Mouse (Mus musculus) CH12.LX (cell line): ENCODE results near the gene Nf1. TPM values are rescaled to one million over a fixed set of nuclear protein-coding genes. Genes with fewer than 3 reads are reported as not detected.
A peak's percentile ranks its signal among the peaks of the same experiment; 100 is the strongest.

Experiments used
- DNase-seq: peaks from one replicate; pipeline ENCODE4 v3.0.0-alpha.2; 2013; ENCODE audit errors: extremely low read depth
- H3K27ac ChIP-seq: 2 replicates; pipeline ENCODE4 v1.5.1; 2012; ENCODE audit warnings: low read depth, mild to moderate bottlenecking, control low read depth, moderate library complexity; ENCODE audit not compliant: insufficient read depth
- H3K27me3 ChIP-seq: replicated peaks from 2 replicates; pipeline ENCODE3; 2012; ENCODE audit warnings: inconsistent platforms
- H3K36me3 ChIP-seq, 2 experiments: replicated peaks in 1 of 2; 2 replicates each; pipeline versions ENCODE3 to v1.6.1; 2012; ENCODE audit warnings: inconsistent platforms in 1 of 2, low read length in 1 of 2, mild to moderate bottlenecking in 1 of 2, mixed read lengths in 1 of 2, moderate library complexity in 1 of 2; ENCODE audit not compliant: control insufficient read depth in 1 of 2, insufficient read depth in 1 of 2
- H3K4me1 ChIP-seq, 2 experiments: 2 replicates each; pipeline ENCODE4 v1.6.1; 2012; ENCODE audit warnings: inconsistent platforms in 1 of 2, moderate library complexity in 1 of 2; ENCODE audit not compliant: insufficient read depth in 2 of 2, control insufficient read depth in 1 of 2
- H3K4me2 ChIP-seq: 2 replicates; pipeline ENCODE4 v1.6.1; 2012; ENCODE audit warnings: low read depth, mild to moderate bottlenecking, control low read depth; ENCODE audit not compliant: poor library complexity, insufficient read depth, severe bottlenecking
- H3K4me3 ChIP-seq, 3 experiments: fragments of 150-350 bp in 1 of 3; sonication (generic) in 1 of 3; replicated peaks in 1 of 3; 2 replicates each; pipeline versions ENCODE3 to v1.5.1; 2011 to 2012; ENCODE audit warnings: low read depth in 2 of 3, low read length in 2 of 3, mild to moderate bottlenecking in 2 of 3, moderate library complexity in 2 of 3, control low read depth in 1 of 3, improper control_type of control experiment in 1 of 3, inconsistent platforms in 1 of 3, mixed read lengths in 1 of 3; ENCODE audit not compliant: poor library complexity in 1 of 3
- H3K79me2 ChIP-seq: replicated peaks from 2 replicates; pipeline ENCODE4 v1.6.1; 2012; ENCODE audit warnings: mild to moderate bottlenecking, moderate library complexity; ENCODE audit not compliant: control insufficient read depth, poor library complexity, insufficient read depth, severe bottlenecking; ENCODE audit errors: extremely low read depth
- H3K9ac ChIP-seq: 2 replicates; pipeline ENCODE4 v1.6.1; 2012; ENCODE audit warnings: low read depth, mild to moderate bottlenecking, control low read depth, moderate library complexity; ENCODE audit not compliant: insufficient read depth
- H3K9me3 ChIP-seq: replicated peaks from 2 replicates; pipeline ENCODE3; 2012; ENCODE audit warnings: low read length, inconsistent platforms, mixed read lengths
- BHLHE40 ChIP-seq: IDR thresholded peaks from 2 replicates; pipeline ENCODE4 v1.6.1; 2011; ENCODE audit warnings: mild to moderate bottlenecking, low read depth, low read length, improper control_type of control experiment
- CHD2 ChIP-seq: IDR thresholded peaks from 2 replicates; pipeline ENCODE4 v1.6.1; 2011; ENCODE audit warnings: low read length, improper control_type of control experiment
- E2F4 ChIP-seq: IDR thresholded peaks from 2 replicates; pipeline ENCODE4 v1.6.1; 2011; ENCODE audit warnings: low read depth, low read length, improper control_type of control experiment; ENCODE audit not compliant: insufficient replicate concordance
- ELF1 ChIP-seq: IDR thresholded peaks from 2 replicates; pipeline ENCODE4 v1.6.1; 2014; ENCODE audit warnings: low read depth, mild to moderate bottlenecking, inconsistent platforms, low read length, improper control_type of control experiment
- ETS1 ChIP-seq: conservative IDR thresholded peaks from 2 replicates; pipeline ENCODE4 v1.6.1; 2012; ENCODE audit warnings: low read depth, mild to moderate bottlenecking, inconsistent platforms, low read length, improper control_type of control experiment, moderate library complexity
- JUN ChIP-seq: IDR thresholded peaks from 2 replicates; pipeline ENCODE4 v1.6.1; 2011; ENCODE audit warnings: low read depth, mild to moderate bottlenecking, low read length, improper control_type of control experiment, moderate library complexity; ENCODE audit not compliant: insufficient read depth
- JUND ChIP-seq: conservative IDR thresholded peaks from 2 replicates; pipeline ENCODE4 v1.6.1; 2011; ENCODE audit warnings: low read depth, low read length, improper control_type of control experiment
- KAT2A ChIP-seq: IDR thresholded peaks from 2 replicates; pipeline ENCODE4 v1.6.1; 2012; ENCODE audit warnings: low read length, improper control_type of control experiment, inconsistent platforms; ENCODE audit not compliant: insufficient replicate concordance
- MYC ChIP-seq: IDR thresholded peaks from 2 replicates; pipeline ENCODE4 v1.6.1; 2011; ENCODE audit warnings: low read depth, mild to moderate bottlenecking, improper control_type of control experiment, low read length
- PAX5 ChIP-seq: IDR thresholded peaks from 2 replicates; pipeline ENCODE4 v1.6.1; 2012; ENCODE audit warnings: low read length, inconsistent platforms, mixed read lengths
- POLR2A ChIP-seq: IDR thresholded peaks from 2 replicates; pipeline ENCODE4 v1.6.1; 2011; ENCODE audit warnings: low read depth, mild to moderate bottlenecking, improper control_type of control experiment, low read length
- POLR2AphosphoS2 ChIP-seq: IDR thresholded peaks from 2 replicates; pipeline ENCODE4 v1.6.1; 2011; ENCODE audit warnings: low read depth, low read length, improper control_type of control experiment
- RAD21 ChIP-seq: IDR thresholded peaks from 2 replicates; pipeline ENCODE4 v1.6.1; 2011; ENCODE audit warnings: low read depth, mild to moderate bottlenecking, low read length, improper control_type of control experiment, moderate library complexity
- SIN3A ChIP-seq: IDR thresholded peaks from 2 replicates; pipeline ENCODE4 v1.6.1; 2012; ENCODE audit warnings: low read length, improper control_type of control experiment, inconsistent platforms
- SMC3 ChIP-seq: IDR thresholded peaks from 2 replicates; pipeline ENCODE4 v1.6.1; 2011; ENCODE audit warnings: low read depth, low read length, improper control_type of control experiment
- USF1 ChIP-seq: IDR thresholded peaks from 2 replicates; pipeline ENCODE4 v1.6.1; 2014; ENCODE audit warnings: low read depth, mild to moderate bottlenecking, inconsistent platforms, low read length, improper control_type of control experiment
- ZMIZ1 ChIP-seq: IDR thresholded peaks from 2 replicates; pipeline ENCODE4 v1.6.1; 2012; ENCODE audit warnings: low read depth, mild to moderate bottlenecking, inconsistent platforms, low read length, improper control_type of control experiment
- dilution Hi-C: fragments of 300-500 bp; cut with MboI; formaldehyde crosslinking; loops from 2 replicates; pipeline ENCODE4 v1.14.3; 2020; ENCODE audit warnings: low sequenced_read_pairs; ENCODE audit not compliant: extremely low pct_unique_long_range_greater_than_20kb, extremely low pct_ligation_motif_present
- in situ Hi-C: fragments of 300-500 bp; cut with MboI; formaldehyde crosslinking; loops from 3 replicates; pipeline ENCODE4 v1.14.3; 2019; ENCODE audit warnings: low sequenced_read_pairs, low pct_ligation_motif_present, low pct_unique_long_range_greater_than_20kb, mixed read lengths
- polyA plus RNA-seq: library from polyadenylated mRNA; unstranded; fragments of >175 nt; gene quantifications from 2 replicates; pipeline ENCODE4 v1.2.1, GENCODE M21; 2012; ENCODE audit warnings: low read depth; ENCODE audit not compliant: insufficient read length
- total RNA-seq, 2 experiments: library from RNA; depleted of rRNA; stranded (reverse); fragments of 300-350 nt in 1 of 2; fragments of >200 nt in 1 of 2; gene quantifications; 2 replicates each; pipeline ENCODE4 v1.2.3; 2012 to 2014

Nf1 gene
- total and polyA plus RNA-seq, 3 experiments, result 7.3 to 19.5 (median 12.4) TPM

DNA sequence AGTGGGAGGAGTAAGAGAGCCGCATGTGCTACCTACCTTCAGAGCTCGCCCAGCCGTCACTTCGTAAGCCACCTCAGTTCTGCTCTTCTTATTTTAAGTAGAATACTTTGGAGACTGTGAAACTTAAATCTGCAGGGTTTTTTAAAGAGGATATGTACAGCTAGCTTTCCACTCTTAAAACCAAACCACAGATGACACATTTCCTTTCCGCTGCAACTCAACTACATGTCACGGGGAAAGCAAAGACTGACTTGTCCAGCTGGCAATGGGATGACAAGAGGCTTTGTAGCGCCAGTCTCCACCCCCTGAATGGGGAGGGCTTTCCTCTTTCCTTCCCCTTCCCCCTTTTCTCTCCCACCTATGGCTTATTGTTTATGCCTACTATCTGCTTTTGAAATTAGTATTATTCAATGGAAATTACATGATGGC is 190.9 kb downstream of the Nf1 start, which contains the start of the genes Evi2 and Evi2a (continued):
- peak; percentile 80; the same call in 1 of the 2 replicates for TF ChIP-seq ZMIZ1
- 0 out of 2 replicates have a peak, but pooled peaks have one; percentile 30 for TF ChIP-seq JUN
- peak; percentile 92 for TF ChIP-seq MYC
- no peak for TF ChIP-seq PAX5
- TF ChIP-seq USF1, result no peak
- peak; percentile 74 for TF ChIP-seq ELF1
- TF ChIP-seq SMC3, result no peak

GRCm38 (mm10) chr11:79530774-79531173 is 191.3 kb downstream of the Nf1 start:
- peaks cover 14 to 51% of the 10 kb centered on the region in 2 experiments; a peak in 3 of 4 replicates for H3K4me1 ChIP-seq
- dilution Hi-C loops, result no loop called here
- peak overlapping the region; percentile 47 to 89 (median 65) for H3K4me3 ChIP-seq
- in situ Hi-C loops, result no loop called here
- DNase-seq, result no peak
- H3K9ac ChIP-seq, result peak overlapping the region; percentile 56
- TF ChIP-seq MYC (no peak), KAT2A (0 out of 2 replicates have a peak, but pooled peaks have one; percentile 16)
- no peaks in the 10 kb centered on the region for H3K9me3 ChIP-seq
- H3K79me2 ChIP-seq, result peaks cover 18% of the 10 kb centered on the region
- peaks cover 12 to 47% of the 10 kb centered on the region in 2 experiments for H3K36me3 ChIP-seq
- no peaks in the 10 kb centered on the region for H3K27me3 ChIP-seq
- peak overlapping the region; percentile 83 for H3K4me2 ChIP-seq
- H3K27ac ChIP-seq, result peak overlapping the region; percentile 72

GRCm38 (mm10) chr11:79531485-79531884 is 192.0 kb downstream of the Nf1 start:
- Histone ChIP-seq H3K27me3 (no peaks in the 10 kb centered on the region), H3K79me2 (peaks cover 13% of the 10 kb centered on the region), H3K4me1 (peaks cover 9 to 51% of the 10 kb centered on the region in 2 experiments; a peak in 3 of 4 replicates), H3K27ac (no peak overlapping the region), H3K4me3 (no peak overlapping the region), H3K9ac (no peak overlapping the region), H3K36me3 (peaks cover 7 to 45% of the 10 kb centered on the region in 2 experiments), H3K9me3 (no peaks in the 10 kb centered on the region), H3K4me2 (no peak overlapping the region)
- in situ Hi-C loops (no loop called here), dilution Hi-C loops (no loop called here)
- TF ChIP-seq ETS1 (no peak), RAD21 (no peak), KAT2A (no peak), E2F4 (no peak), POLR2A (no peak), POLR2AphosphoS2 (no peak), JUND (no peak), JUN (no peak), SMC3 (no peak), CHD2 (no peak), BHLHE40 (no peak), SIN3A (no peak)
- no peak for DNase-seq
